Mouse (Mus musculus) small intestine, adult 2 months (tissue): ENCODE data around the gene P2ry13.

Experiments
- CTCF ChIP-seq: fragments of 200-500 bp; IDR thresholded peaks from 2 replicates; pipeline ENCODE4 v1.5.1; 2012; ENCODE audit warnings: low read depth, mild to moderate bottlenecking, control low read depth, inconsistent platforms, low read length, moderate library complexity, mixed read lengths; ENCODE audit not compliant: insufficient replicate concordance, insufficient read length; ENCODE audit errors: extremely low read depth
- POLR2A ChIP-seq: fragments of 200-500 bp; IDR thresholded peaks from 2 replicates; pipeline ENCODE4 v1.6.1; 2012; ENCODE audit warnings: low read depth, mild to moderate bottlenecking, control low read depth, inconsistent platforms, low read length, moderate library complexity

DNA sequence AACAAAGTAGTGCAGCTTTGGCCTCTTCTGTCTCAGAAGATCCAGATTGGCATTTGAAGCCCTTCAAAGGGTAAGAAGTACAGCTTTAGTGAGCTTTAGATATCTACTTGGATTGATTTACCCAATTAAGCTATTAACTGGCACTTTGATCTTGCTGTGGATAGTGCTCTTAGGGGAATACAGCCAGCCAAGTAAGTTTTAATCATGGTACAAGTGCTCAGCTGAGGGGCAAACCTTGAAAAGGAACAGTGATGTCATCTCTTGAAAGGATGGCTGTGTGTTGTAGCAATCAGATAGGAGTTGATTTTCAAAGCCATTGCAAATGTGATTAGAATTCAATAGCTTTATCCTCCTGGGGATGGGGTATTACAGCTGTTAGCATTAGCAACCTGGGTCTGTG is 28.6 kb downstream of the P2ry13 start:
- TF ChIP-seq CTCF = no peak
- no peak for TF ChIP-seq POLR2A
